Mouse (Mus musculus): ENCODE results near the gene Gpr61.

GRCm38 (mm10) chr3:108101594-108101993, 53.1 kb downstream of the Gpr61 start:
- TF ChIP-seq CTCF (IDR thresholded peaks at IDR 0.05), result no peak
- TF ChIP-seq EP300 (IDR thresholded peaks at IDR 0.05; ENCODE audit: insufficient read depth, low read depth, low read length), result no peak
- no peak for TF ChIP-seq POLR2A (IDR thresholded peaks at IDR 0.05; ENCODE audit: insufficient read depth, low read depth, low read length)
